Mouse (Mus musculus) layer of hippocampus, postnatal 36 days (tissue): ENCODE data around the gene Pcgf5. TPM values are rescaled to one million over a fixed set of nuclear protein-coding genes. Genes with fewer than 3 reads are reported as not detected.
"Not testable (repeated sequence)": the region's sequence is repeated elsewhere in the genome, so short reads cannot be mapped to it uniquely, and the experiment has no call there.

ENCODE experiments used
- DNase-seq, 2 experiments: peaks; one replicate each; pipeline ENCODE4 v3.0.0; 2022
- total RNA-seq, 2 experiments: library from RNA; stranded (reverse); gene quantifications; 2 replicates each; pipeline ENCODE4 v1.2.3; 2021

Gene Pcgf5
- total RNA-seq, 2 experiments from 2014 or later = 19.2 to 19.7 TPM

DNA sequence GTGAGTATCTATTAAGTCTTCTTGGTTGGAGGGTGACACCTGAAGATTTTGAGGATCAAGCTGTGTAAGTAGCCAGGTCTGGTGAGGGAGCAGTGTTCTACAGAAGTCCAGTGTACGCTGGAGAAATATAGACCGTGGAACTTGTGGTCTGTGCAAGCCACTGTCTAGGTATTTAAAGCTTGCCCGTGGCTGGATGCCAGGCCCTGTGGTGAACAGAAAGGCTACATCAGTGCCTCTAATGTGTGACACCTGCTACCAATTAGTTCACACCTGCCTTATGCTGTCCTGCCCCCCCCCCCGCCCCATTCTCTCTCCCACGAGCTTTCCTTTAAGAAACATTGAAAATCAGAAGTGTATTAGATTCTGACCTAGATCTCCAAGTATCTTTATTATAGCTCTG is 40.4 kb downstream of the Pcgf5 start:
- no peak for DNase-seq

- no peak for DNase-seq
These were observed 42.6 kb downstream of the Pcgf5 start for GRCm38 (mm10) chr19:36390714-36391113.

DNA sequence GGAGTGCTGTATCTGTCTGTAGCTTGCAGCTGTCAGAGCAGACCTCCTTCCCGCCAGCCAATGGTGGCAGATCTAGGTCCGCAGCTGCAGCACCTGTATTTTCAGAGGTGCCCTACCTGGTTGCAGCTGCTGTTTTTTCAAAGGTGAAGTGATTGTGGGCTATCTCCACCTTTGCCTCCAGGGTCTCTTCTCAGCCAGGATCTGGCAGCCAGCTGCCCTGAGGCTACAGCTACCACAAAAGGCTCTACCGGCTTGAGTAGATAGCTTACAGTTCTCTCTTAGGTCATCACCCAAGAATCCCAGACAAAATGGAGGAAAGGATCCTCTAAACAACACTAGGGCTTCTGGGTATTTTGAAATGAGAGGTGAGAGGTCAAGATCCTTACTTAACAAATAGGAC is 50.4 kb downstream of the Pcgf5 start:
- no peak for DNase-seq

DNA sequence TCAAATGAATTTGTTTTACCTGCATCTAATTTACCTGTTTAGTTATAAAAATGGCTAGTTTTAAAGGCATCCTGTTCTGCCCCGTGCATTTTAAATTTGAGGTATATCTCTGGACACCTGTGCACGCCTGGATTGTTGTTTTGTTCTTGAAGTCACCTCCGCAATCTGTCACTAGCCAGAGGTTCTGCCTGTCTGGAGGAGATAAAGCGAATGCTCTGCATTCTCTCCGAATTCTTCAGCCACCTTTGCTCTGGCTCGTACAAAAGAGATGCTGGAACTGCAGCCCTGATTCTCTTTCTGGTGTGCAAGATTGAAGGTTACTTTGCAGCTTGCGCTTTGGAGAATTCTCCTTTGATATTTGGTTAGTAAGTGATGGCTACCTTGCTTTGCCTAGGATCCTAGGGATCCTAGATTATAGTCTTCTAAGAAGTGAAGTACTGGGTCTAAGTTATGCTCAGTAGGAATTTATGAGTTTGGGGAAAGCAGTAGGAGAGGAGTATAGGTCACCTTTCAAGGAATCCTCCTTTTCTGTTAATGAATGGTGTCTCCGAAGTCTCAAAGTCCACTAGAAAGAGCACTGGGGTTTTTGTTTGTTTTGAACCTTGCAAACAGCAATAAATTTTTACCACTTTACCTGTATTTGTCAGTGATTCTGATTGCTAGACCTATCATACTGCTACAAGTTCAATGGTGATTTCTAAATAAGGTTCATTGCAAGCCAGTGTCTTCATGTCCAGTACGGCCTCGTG is 60.4 kb downstream of the Pcgf5 start:
- no peak for DNase-seq

- DNase-seq = peak; percentile 90 to 92
These were observed 61.3 kb downstream of the Pcgf5 start for GRCm38 (mm10) chr19:36409280-36409860.

DNA sequence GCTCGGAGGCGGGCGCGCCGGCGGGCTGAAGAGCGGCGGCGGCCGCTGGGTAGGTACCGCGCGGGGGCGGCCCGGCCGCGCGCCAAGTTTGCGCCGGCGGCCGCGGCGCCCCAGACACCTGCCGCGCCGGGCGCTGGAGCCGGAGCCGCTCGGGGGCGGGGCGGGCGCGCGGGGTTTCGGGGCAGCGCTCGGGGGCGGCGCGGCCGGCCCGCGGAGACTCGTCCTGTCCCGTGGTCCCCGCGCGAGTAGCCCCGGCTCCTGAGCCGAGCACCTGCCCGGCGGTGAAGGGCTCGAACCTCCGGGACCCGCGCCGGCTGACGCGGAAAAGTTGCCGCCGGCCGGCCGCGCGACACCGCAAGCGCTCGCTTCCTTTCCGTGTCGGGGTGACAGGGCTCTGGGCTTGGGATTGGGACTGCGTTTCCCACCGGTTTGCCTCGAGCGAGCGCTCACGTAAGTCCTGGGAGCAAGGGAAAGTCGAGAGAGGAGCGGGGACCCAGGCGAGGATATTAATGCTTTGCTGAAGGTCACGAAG is 61.8 kb downstream of the Pcgf5 start:
- DNase-seq = peak; percentile 16 to 19

- DNase-seq = no peak
These were observed 71.8 kb downstream of the Pcgf5 start for GRCm38 (mm10) chr19:36419885-36420284.

DNA sequence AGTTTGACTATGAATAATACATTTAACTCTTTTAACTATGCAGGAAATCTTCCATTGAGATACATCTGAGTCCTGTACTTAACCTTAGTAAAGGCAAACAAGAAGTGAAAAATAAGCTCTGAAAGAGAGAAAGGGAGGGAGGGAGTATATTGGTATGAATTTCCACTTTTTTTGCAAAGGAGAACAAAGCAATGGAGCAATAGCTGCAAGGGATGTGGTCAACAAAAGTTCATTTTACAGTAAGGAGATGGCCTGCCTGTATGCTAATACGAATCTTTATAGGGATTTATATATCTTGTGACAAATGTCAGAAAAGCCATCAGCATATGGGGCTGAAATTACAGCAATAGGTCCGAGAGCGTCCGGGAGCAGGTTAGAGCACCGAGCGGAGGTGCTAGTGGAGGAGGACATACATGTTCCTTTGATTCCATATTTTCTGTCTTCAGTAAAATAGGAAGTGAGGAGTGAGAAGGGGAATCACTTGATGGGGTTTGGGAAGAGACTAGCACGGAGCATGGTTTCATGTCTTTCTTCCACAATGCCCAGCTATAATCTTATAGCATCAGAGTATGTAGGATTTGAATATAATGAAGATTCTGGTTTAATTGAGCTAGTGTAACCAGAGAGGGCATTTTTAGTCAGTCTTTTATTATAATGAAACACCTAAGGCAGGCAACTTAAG is 79.2 kb downstream of the Pcgf5 start:
- no peak for DNase-seq

GRCm38 (mm10) chr19:36428116-36428515 is 80.0 kb downstream of the Pcgf5 start:
- no peak for DNase-seq

GRCm38 (mm10) chr19:36429354-36429753 is 81.2 kb downstream of the Pcgf5 start:
- no peak for DNase-seq

- DNase-seq = no peak
These were observed 85.1 kb downstream of the Pcgf5 start for GRCm38 (mm10) chr19:36433161-36433560.

DNA sequence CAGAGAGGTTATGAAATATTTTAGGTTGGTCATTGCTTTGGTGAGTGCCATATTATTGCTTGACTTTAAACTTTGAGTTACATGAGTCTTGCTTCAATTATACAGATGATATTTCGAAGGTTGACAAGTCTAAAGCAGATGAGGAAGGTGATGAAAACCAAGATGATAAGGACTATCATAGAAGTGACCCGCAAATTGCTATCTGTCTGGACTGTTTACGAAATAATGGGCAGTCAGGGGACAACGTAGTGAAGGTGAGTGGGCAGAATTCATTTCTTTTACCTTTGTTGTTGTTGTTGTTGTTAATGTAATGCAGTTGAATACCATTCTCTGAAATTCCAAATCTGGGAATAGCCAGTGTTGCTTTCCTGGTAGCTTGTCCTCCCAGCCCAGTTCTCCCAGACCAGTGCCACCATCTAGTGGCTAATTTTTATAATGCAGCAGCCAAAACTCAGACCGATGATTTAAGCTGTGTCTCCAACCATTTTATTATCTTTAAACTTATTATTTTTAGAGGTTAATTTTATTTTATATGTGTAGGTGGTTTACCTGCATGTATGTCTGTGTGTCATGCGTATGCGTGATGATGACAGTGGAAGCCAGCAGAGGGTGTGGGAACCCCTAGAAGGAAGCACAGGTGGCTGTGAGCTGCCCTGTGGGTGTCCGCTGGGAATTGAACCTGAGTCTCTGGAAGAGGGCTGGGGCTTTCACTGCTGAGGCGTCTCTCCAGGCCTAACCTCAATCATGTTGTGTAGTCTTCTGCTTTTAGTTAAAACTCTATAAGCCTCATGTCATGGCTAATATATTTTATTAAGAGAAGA is 92.0 kb downstream of the Pcgf5 start:
- peak; percentile 31 to 51 for DNase-seq

DNA sequence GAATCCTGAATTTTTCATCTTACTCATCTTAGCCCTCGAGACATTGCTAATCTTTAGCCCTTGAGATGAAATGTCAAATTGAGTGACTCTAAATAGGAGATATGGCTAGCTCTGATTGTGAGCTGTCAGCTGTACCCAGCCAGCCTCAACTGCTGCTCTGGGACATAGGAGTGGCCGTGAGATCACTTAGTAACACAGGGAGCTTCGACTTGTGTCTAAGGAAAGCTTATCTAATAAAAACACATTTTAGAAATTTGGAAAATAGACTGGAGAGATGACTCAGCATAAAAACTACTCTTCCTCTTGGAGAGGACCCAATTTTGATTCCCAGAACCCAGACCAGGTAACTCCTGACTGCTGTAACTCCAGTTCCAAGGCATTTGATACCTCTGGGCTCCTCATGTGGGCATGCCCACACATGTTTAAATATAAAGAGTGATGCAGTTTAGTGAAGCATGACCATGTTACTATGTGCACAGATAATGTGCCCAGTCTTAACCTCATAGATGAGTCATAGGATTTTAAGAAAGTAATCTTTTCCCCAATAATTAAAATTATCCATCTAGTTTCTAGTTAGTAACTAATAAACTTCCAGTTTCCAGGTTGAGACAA is 103.0 kb downstream of the Pcgf5 start:
- no peak for DNase-seq

DNA sequence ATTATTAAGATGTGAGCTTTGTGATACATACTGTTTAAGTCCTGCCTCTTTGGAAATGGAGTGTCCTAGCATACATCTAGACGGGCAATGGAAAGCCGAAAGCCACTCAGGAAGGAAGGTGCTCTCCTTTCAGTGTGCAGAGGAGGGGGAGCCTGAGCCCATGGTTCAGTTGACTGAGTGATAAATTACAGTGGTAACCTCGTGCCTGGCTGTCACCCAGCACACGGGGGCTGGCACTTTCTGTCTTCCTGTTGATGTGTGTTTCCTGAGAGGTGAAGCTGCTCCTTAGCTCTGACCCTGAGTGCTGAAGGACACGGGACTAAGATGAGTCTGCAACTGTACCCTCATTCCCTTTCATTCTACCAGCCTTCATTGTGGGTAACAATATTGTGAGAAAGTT is 103.6 kb downstream of the Pcgf5 start:
- DNase-seq = no peak

GRCm38 (mm10) chr19:36452210-36452609 is 104.1 kb downstream of the Pcgf5 start:
- not testable (repeated sequence) for DNase-seq

DNA sequence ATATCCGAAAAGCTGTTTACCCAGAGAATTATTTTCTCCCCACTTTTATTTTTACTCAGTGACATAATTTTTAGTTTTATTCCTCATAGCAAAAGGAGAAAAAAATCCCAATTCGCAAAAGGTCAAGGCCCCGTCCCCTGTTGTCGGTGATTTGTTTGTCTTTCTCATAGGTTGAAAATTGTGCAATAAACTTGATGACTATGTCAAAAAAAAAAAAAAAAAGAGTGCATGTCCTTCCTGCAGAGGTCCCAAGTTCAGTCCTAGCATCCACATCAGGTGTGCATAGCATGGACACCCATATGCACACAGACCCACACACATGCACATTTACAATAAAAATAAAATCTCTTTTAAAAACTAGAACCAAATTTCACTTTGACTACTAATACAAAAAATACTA is 105.3 kb downstream of the Pcgf5 start:
- DNase-seq = no peak

- peak; percentile 60 to 68 for DNase-seq
These were observed 122.0 kb downstream of the Pcgf5 start for GRCm38 (mm10) chr19:36470106-36470505.

DNA sequence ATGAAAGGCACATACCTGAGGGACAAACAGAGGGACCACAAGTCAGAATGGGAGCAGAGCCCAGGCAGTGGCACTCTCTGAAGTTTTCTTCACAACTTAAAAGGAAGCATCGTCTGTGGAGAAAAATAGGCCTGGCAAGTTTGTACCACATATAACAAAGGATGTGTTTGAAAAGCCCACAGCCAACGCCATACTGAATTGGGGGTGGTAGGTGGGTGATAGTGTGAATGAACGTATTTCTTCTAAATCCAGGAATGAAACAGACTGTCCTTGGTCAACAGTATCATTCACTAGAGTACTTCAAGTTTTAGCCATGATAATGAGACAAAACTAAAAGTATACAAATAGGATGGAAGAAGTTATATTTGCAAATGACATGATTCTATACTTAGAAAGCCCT is 123.2 kb downstream of the Pcgf5 start:
- no peak for DNase-seq

DNA sequence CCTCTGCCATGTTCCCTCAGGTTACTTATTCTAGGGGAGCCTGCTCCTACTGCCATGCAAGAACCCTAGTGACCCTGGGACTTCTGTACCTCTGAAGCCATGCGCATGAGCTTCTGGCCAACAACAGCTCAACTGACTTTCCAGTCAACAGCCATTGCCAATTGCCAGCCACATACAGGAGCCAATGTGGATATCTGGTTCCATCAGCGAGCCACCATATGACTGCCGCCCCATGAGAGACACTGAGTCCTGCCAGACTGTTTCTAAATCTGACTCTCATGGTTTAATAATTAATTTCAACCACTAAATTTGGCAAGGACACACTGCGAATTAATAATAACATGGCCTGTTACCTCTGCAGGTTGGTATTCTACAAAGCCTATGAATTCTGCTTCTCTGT is 128.5 kb downstream of the Pcgf5 start:
- peak in 1 of 2 experiments; percentile 29 for DNase-seq

GRCm38 (mm10) chr19:36477151-36477550 is 129.0 kb downstream of the Pcgf5 start:
- DNase-seq = peak; percentile 33 to 51

- DNase-seq = no peak
These were observed 129.6 kb downstream of the Pcgf5 start for GRCm38 (mm10) chr19:36477684-36478083.

GRCm38 (mm10) chr19:36490911-36491310 is 142.8 kb downstream of the Pcgf5 start:
- DNase-seq = no peak
